Mouse (Mus musculus) gastrocnemius, adult 18-20 months (tissue): ENCODE measurements around the gene Cxcl14. TPM values are rescaled to one million over a fixed set of nuclear protein-coding genes. Genes with fewer than 3 reads are reported as not detected.

Experiments used
- DNase-seq: peaks from one replicate; pipeline ENCODE4 v3.0.0; 2021; ENCODE audit warnings: low spot score
- total RNA-seq, 2 experiments: library from RNA; stranded (reverse); gene quantifications; 2 replicates each; pipeline ENCODE4 v1.2.3; 2021

Gene Cxcl14
- total RNA-seq, 2 experiments from 2014 or later: 39.5 to 54.4 TPM

DNA sequence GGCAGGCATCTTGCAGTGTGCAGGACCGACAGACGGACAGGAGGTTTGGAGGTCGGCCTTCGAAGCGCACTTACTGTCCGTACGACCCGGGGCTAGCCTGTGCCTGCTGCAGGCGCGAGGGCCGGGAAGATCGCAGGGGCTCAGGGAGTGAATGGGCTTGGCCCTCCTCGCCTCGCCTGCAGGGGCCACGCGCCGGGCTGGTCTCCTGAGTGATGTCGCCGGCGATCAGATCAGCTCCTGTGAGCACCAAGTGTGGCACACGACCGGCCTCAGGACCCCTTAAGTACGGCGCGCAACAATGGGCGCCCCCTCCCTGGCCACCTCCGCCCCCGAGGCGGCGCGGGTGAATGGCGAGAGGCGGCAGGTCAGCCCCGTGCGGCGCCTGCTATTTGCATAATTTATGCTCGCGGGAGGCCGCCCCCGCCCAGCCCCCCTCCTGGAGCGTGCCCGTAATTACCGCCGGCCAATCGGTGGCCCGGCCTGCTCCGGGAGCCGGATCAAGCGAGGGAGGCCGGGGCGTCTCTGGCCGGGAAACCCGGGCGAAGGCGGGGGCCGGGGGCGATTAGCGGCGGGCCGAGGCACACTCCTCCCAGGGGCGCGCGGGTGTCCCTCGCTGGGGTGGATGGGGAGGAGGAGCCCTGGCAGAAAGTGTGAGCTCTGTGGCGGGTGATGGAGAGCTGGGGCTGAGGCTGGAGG is 44.3 kb downstream of the Cxcl14 start, which contains the start of gene Neurog1:
TSS of gene Neurog1 (minus strand) at position 240 of the 696 bp plus-strand sequence.
- DNase-seq: no peak

- DNase-seq: no peak
Measured at GRCm38 (mm10) chr13:56251176-56251923, 45.0 kb downstream of the Cxcl14 start.

DNA sequence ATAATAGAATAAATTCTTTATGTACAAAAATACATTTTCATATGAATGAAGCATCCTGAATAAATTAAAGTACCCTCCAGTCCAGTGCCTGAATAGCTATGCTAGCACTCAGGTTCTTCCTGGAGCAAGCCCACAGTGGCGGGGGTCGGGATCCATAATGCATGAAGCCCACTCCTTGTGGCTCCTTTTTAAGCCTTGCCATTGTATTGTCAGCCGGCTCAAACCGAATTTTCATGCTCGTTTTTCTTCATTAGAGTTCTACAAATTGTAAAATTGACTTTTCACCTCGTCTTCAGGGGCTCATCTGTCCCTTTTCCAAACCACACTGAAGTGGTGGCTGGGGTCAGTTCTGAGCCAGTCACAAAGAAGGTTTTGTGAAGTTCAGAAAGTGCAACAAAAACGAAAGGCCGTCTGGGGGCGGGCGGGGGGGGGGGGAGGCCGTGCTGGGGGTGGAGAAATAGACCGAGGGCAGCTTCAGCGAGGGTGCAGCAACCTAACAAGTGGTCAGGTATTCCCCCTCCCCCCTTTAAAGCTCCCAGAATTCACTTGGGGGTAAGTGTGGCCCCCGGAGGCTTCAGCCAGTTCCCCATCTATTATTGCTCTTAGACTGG is 45.7 kb downstream of the Cxcl14 start:
- no peak for DNase-seq

DNA sequence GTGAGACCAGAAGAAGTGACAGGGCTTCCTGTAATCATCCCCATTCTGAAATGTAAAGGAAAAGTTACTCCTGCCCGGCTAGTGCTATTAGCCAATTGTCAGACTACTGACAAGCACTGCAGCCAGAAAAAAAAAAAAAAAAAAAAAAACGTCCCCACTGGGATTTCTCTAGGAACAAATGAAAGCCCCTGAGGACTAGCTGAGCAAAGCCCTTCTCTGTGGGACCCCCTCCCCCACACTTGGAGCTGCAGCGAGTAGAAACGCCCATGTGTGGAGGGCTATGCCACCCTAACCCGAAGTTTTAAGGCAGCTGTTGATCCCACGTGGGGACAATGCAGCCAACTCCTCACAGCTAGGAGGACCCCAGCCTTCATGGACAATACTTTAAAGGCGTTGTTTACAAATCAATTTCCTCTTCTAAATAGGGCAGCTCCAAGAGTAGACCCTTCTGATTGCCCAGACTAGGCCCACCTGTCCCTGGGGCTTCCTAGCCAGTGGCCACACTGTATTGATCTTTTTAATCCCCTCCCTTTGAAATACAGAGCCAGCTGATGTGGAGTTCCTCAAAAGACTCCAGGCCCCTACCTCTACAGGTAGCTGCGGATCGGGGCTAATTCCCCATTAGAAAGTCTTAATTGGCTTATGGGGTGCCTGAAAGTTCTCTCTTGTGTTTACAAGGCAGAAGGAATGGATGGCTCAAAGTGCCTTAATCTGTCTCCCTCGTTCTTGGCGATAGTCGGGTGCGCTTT is 46.6 kb downstream of the Cxcl14 start:
- DNase-seq: no peak

DNA sequence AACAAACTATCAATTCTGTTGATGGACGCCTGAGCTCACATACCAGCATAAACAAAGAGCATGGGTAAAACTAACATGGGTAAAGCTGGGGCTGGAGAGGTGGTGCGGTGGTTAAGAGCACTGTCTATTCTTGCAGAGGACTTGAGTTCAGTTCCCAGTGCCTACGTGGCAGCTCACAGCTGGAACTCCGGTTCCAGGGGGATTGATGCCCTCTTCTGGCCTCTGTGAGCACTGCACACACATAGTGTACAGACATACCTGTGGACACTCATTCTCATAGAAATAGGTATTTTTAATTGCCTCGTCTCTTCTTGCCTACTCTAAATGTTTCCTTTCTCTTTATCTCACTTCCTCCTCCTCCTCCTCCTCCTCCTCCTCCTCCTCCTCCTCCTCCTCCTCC is 53.2 kb downstream of the Cxcl14 start:
- no peak for DNase-seq

- DNase-seq: no peak
Measured at GRCm38 (mm10) chr13:56240012-56240770, 56.2 kb downstream of the Cxcl14 start.

Other genes with a start within 250 kb of the Cxcl14 start
- 10 to 100 TPM; 59.7 to 70.6 TPM for gene H2afy, start 160.2 kb downstream of the Cxcl14 start, total RNA-seq
- under 1 TPM; 0.16 to 0.47 TPM for gene Tifab, start 117.7 kb downstream of the Cxcl14 start, total RNA-seq
- gene Neurog1, start 44.4 kb downstream of the Cxcl14 start, total RNA-seq: not detected
- gene Gm3045, start 130.0 kb upstream of the Cxcl14 start, total RNA-seq: not detected
- not detected for gene Slc25a48, start 141.8 kb upstream of the Cxcl14 start, total RNA-seq
- not detected for gene Il9, start 185.7 kb upstream of the Cxcl14 start, total RNA-seq
- gene Fbxl21, start 225.9 kb upstream of the Cxcl14 start, total RNA-seq: under 1 TPM in 1 of 2 experiments, not detected in 1; 0.33 TPM